Mouse (Mus musculus): ENCODE measurements at regions not wholly inside any gene's neighbourhood (a gene's known extent, or its start where the extent isn't known, plus 50 kb on each side); places are given as distances from the start of the nearest gene placed in this dataset.

DNA sequence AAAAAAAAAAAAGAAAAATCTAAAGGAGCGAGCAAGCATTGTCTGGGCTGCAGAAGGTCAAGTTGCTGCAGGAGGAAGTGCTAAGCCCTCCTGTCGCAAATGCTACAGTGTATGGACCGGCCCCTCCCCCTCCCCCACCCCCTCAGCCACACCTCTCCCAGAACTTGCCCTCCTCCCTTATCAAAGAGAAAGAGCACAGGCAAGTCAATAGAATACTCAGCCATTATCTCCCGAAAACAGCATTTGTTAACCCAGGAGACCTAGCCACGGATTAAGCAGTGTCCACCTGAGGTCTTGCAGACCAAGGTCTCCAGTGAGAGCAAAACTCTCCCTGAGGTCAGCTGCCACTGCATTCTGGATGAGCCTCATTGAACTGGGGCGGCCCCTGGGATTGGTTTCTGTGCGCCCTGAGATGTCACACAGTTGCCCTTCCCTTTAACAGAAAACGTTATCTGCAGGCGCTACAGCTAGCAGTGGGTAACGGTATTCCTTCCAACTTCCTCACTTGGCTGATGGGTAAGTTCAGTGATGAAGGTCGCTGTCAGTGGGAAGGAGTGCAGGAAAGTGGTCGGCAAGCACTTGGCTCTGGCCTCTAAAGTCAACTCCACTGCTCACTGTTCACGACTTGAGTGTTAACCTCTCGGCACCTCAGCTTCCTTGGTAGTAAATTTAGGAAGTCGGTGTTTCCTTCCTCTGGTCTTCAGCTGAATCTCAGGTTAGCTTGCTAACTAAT lies 68.0 kb upstream of the Bach2 start:
- peaks cover 16% of the 10 kb centered on the region for H3K4me1 ChIP-seq (ENCODE audit: control insufficient read depth, insufficient read depth, low read length)
- H3K27me3 ChIP-seq (ENCODE audit: control insufficient read depth, insufficient read depth, low read length) = no peaks in the 10 kb centered on the region
- no peak overlapping the region for H3K4me3 ChIP-seq (ENCODE audit: low read length)
- H3K9me3 ChIP-seq (ENCODE audit: control insufficient read depth, low read length) = peaks cover 3% of the 10 kb centered on the region; the same call in 1 of the 2 replicates
- no peak overlapping the region for H3K4me2 ChIP-seq (replicated peaks; ENCODE audit: low read depth, low read length)
- ATAC-seq (ENCODE audit: low FRiP score, low TSS enrichment) = no peak
- H3K36me3 ChIP-seq (ENCODE audit: control insufficient read depth, insufficient read depth, low read length) = no peaks in the 10 kb centered on the region
- H3K27ac ChIP-seq (ENCODE audit: low read depth, low read length) = no peak overlapping the region
- no peak overlapping the region for H3K9ac ChIP-seq (ENCODE audit: low read depth, low read length)
- WGBS = 35% methylated on average over 15 of the region's 15 CpGs

DNA sequence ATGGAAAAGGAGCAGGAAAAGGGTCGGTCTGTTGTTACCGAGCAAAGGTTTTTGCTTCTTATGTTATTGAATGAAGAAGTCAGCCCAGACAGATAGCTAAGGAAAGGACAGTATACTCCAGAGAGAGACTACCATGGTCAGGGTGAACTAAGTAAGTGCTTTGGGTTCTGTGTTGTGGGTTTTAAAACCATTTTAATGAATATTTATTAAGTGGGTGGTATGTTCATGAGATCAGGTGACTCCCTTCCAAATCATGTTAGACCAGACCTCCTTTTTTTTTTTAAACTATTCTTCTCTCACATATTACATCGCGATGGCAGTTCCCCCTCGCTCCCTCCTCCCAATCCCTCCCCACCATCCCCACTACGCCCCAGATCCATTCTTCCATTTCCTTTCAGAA lies 67.3 kb upstream of the Bach2 start:
- ATAC-seq (ENCODE audit: low FRiP score, low TSS enrichment) = no peak
- Histone ChIP-seq H3K4me3 (ENCODE audit: low read length) (no peak overlapping the region), H3K27me3 (ENCODE audit: control insufficient read depth, insufficient read depth, low read length) (no peaks in the 10 kb centered on the region), H3K4me2 (replicated peaks; ENCODE audit: low read depth, low read length) (no peak overlapping the region), H3K9ac (ENCODE audit: low read depth, low read length) (no peak overlapping the region), H3K36me3 (ENCODE audit: control insufficient read depth, insufficient read depth, low read length) (no peaks in the 10 kb centered on the region), H3K9me3 (ENCODE audit: control insufficient read depth, low read length) (peaks cover 3% of the 10 kb centered on the region; the same call in 1 of the 2 replicates), H3K27ac (ENCODE audit: low read depth, low read length) (no peak overlapping the region), H3K4me1 (ENCODE audit: control insufficient read depth, insufficient read depth, low read length) (peaks cover 16% of the 10 kb centered on the region)
- WGBS = 92% methylated on average over 6 of the region's 6 CpGs

DNA sequence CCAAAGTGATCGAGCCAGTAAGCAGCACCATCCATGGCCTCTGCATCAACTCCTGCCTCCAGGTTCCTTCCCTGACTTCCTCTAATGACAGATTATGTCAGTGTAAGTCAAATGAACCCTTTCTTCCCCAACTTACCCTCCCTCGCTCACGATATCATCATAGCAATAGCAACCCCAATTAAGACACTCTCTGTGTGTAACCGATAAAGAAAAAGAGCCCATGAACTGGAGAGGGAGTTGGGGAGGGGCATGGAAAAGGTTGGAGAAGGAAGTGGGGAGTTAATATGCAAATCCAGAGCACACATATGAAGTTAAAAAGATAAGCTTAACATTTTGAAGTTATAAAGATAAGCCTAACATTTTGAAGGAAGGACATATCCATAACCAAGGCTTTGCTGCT lies 65.6 kb upstream of the Bach2 start:
- no peak overlapping the region for H3K4me3 ChIP-seq (ENCODE audit: low read length)
- H3K9ac ChIP-seq (ENCODE audit: low read depth, low read length) = no peak overlapping the region
- no peak overlapping the region for H3K4me2 ChIP-seq (replicated peaks; ENCODE audit: low read depth, low read length)
- H3K9me3 ChIP-seq (ENCODE audit: control insufficient read depth, low read length) = peaks cover 3% of the 10 kb centered on the region; the same call in 1 of the 2 replicates
- no peaks in the 10 kb centered on the region for H3K36me3 ChIP-seq (ENCODE audit: control insufficient read depth, insufficient read depth, low read length)
- peaks cover 21% of the 10 kb centered on the region for H3K4me1 ChIP-seq (ENCODE audit: control insufficient read depth, insufficient read depth, low read length)
- H3K27me3 ChIP-seq (ENCODE audit: control insufficient read depth, insufficient read depth, low read length) = no peaks in the 10 kb centered on the region
- ATAC-seq (ENCODE audit: low FRiP score, low TSS enrichment) = no peak
- WGBS = 92% methylated on average over 4 of the region's 4 CpGs
- H3K27ac ChIP-seq (ENCODE audit: low read depth, low read length) = no peak overlapping the region

DNA sequence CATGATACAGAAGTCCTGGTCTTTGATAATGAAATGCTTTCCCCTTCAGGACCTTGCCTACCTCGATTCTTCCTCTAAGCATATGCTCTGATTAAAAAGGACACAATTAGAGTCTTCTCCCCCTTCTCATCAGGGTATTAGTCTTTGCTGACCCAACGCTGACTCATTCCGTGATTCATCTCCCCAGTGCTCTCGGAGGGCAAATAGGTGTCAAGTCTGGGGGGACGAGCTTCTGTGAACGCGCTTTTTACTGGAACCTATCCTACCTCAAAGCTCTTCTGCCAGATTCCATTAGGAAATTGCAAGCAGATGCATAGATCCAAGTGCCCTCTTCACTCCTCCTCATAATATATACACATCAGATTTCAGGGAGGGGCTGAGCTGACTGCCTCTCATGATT lies 63.8 kb upstream of the Bach2 start:
- no peak for ATAC-seq (ENCODE audit: low FRiP score, low TSS enrichment)
- Histone ChIP-seq H3K4me3 (ENCODE audit: low read length) (no peak overlapping the region), H3K36me3 (ENCODE audit: control insufficient read depth, insufficient read depth, low read length) (no peaks in the 10 kb centered on the region), H3K27ac (ENCODE audit: low read depth, low read length) (no peak overlapping the region), H3K9me3 (ENCODE audit: control insufficient read depth, low read length) (peaks cover 3% of the 10 kb centered on the region; the same call in 1 of the 2 replicates), H3K4me1 (ENCODE audit: control insufficient read depth, insufficient read depth, low read length) (peaks cover 20% of the 10 kb centered on the region), H3K4me2 (replicated peaks; ENCODE audit: low read depth, low read length) (no peak overlapping the region), H3K9ac (ENCODE audit: low read depth, low read length) (no peak overlapping the region), H3K27me3 (ENCODE audit: control insufficient read depth, insufficient read depth, low read length) (no peaks in the 10 kb centered on the region)
- 53% methylated on average over 7 of the region's 7 CpGs for WGBS

DNA sequence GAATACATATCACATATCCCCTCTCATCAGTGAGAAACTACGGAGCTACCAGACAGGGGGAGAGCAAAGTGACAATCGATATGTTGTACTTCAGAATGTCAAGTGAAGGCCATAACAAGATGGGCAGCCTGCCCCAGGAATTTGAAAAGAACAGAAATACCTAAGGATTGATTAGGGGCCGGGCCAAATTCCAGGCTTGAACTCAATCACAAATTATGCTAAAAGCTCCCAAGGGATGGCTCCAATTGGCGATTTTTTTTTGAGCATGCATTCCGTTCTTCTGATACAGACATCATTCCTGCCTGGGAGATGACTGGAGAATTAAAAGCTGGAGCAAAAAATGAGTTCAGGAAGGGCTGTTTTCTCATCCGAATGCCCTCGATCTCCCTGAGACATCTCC lies 63.4 kb upstream of the Bach2 start:
- H3K9ac ChIP-seq (ENCODE audit: low read depth, low read length) = no peak overlapping the region
- no peak overlapping the region for H3K27ac ChIP-seq (ENCODE audit: low read depth, low read length)
- H3K4me1 ChIP-seq (ENCODE audit: control insufficient read depth, insufficient read depth, low read length) = peaks cover 18% of the 10 kb centered on the region
- peaks cover 3% of the 10 kb centered on the region; the same call in 1 of the 2 replicates for H3K9me3 ChIP-seq (ENCODE audit: control insufficient read depth, low read length)
- H3K36me3 ChIP-seq (ENCODE audit: control insufficient read depth, insufficient read depth, low read length) = no peaks in the 10 kb centered on the region
- ATAC-seq (ENCODE audit: low FRiP score, low TSS enrichment) = no peak
- WGBS = 75% methylated on average over 7 of the region's 7 CpGs
- H3K27me3 ChIP-seq (ENCODE audit: control insufficient read depth, insufficient read depth, low read length) = no peaks in the 10 kb centered on the region
- no peak overlapping the region for H3K4me2 ChIP-seq (replicated peaks; ENCODE audit: low read depth, low read length)
- H3K4me3 ChIP-seq (ENCODE audit: low read length) = no peak overlapping the region

DNA sequence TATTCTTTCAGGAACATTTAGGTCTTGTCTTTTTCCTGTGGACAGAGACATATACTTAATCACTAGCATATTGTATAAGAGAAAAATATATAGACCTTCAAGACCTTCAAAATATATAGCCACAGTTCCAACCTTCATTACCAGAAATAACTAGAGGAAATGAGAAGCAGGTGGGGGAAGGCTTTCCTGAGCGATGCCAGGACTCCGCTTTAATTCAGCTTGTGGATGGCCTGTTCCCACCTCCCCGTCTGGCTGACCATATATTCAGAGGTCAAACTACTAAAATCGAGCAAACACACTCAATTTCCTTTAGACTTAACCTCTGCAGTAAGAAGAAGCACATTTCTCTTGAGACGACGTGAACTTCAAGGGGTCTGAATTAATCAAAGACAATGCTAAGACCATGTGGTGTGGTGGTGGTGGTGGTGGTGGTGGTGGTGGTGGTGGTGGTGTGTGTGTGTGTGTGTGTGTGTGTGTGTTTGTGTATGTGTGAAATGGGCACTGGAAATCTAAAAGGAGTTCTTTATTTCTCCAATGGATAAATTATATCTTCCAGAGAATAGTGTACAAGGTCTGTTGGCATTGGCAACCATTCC lies 62.7 kb upstream of the Bach2 start:
- Histone ChIP-seq H3K4me2 (replicated peaks; ENCODE audit: low read depth, low read length) (no peak overlapping the region), H3K9me3 (ENCODE audit: control insufficient read depth, low read length) (peaks cover 3% of the 10 kb centered on the region; the same call in 1 of the 2 replicates), H3K27me3 (ENCODE audit: control insufficient read depth, insufficient read depth, low read length) (no peaks in the 10 kb centered on the region), H3K36me3 (ENCODE audit: control insufficient read depth, insufficient read depth, low read length) (no peaks in the 10 kb centered on the region), H3K9ac (ENCODE audit: low read depth, low read length) (no peak overlapping the region), H3K27ac (ENCODE audit: low read depth, low read length) (no peak overlapping the region), H3K4me1 (ENCODE audit: control insufficient read depth, insufficient read depth, low read length) (peaks cover 15% of the 10 kb centered on the region), H3K4me3 (ENCODE audit: low read length) (no peak overlapping the region)
- ATAC-seq (ENCODE audit: low FRiP score, low TSS enrichment) = no peak
- WGBS = 31% methylated on average over 6 of the region's 6 CpGs

DNA sequence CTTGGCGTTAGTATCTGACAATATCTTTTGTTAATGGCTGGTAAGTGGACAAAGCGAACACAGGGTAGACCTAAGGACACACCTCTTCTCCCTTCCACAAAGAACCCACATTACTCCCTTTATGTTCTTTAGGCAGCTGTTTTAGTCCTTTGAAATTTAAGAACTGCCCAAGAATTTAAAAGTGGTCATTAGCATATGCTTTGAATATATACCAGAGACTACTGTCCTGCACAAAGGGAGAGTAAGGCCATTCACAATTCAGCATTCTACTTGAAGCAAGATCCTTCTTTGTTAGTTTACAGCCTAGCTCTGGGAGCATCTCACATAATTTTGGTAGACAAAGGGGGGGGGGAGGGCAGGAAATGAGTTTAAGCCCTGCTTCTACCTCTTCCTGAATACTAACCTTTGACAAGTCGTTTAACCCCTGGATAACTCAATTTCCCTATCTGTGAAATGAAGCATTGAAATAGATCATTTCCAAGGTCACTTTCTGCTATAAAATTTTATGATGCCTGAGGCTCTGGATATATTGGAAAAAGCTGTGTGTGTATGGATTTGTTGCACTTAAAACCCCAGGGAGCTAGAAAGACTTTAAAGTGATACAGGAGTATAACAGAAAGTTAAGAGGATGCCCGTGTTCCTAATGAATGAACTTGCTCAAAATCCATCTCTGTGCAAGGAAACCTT lies 62.0 kb upstream of the Bach2 start:
- peaks cover 15% of the 10 kb centered on the region for H3K4me1 ChIP-seq (ENCODE audit: control insufficient read depth, insufficient read depth, low read length)
- H3K9me3 ChIP-seq (ENCODE audit: control insufficient read depth, low read length) = no peaks in the 10 kb centered on the region
- H3K4me3 ChIP-seq (ENCODE audit: low read length) = no peak overlapping the region
- no peaks in the 10 kb centered on the region for H3K36me3 ChIP-seq (ENCODE audit: control insufficient read depth, insufficient read depth, low read length)
- H3K27me3 ChIP-seq (ENCODE audit: control insufficient read depth, insufficient read depth, low read length) = no peaks in the 10 kb centered on the region
- no peak overlapping the region for H3K9ac ChIP-seq (ENCODE audit: low read depth, low read length)
- 33% methylated on average over 4 of the region's 4 CpGs for WGBS
- peak overlapping the region; percentile 44; the same call in 1 of the 2 replicates for H3K27ac ChIP-seq (ENCODE audit: low read depth, low read length)
- H3K4me2 ChIP-seq (replicated peaks; ENCODE audit: low read depth, low read length) = no peak overlapping the region
- ATAC-seq (ENCODE audit: low FRiP score, low TSS enrichment) = peak; percentile 37

DNA sequence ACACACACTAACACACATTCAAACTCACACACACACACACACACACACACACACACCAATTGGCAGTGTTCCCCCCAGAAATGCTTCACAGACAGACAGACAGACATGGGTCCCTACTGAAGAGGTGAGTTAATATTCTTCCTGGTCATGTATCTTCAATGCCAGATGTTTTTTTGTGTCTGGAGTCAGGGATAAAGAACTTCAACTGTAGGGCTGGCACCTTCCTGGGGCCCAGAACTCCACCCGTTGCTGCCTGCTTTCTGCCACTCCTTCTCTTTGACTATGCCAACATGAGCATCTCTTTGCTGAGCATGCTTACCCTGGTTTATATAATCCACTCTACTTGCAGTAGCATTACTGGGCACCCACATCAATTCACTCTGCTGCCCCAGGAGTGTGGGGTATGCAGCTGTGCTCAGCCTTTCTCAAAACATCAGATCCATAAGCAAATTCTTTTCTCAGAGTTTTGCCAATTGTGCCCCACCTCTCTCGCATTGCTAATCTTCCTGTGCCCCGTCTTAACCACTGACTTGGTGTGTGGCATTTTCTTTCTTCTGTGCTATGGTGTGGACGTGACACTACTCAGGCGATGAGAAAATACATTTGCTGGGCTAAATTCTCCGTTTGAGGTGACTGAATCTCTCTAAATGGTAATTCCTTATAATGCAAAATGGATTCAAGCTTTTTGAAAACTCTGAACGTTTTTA lies 60.5 kb upstream of the Bach2 start:
- WGBS = 83% methylated on average over 7 of the region's 7 CpGs
- Histone ChIP-seq H3K9me3 (ENCODE audit: control insufficient read depth, low read length) (no peaks in the 10 kb centered on the region), H3K27ac (ENCODE audit: low read depth, low read length) (no peak overlapping the region), H3K9ac (ENCODE audit: low read depth, low read length) (no peak overlapping the region), H3K36me3 (ENCODE audit: control insufficient read depth, insufficient read depth, low read length) (no peaks in the 10 kb centered on the region), H3K4me1 (ENCODE audit: control insufficient read depth, insufficient read depth, low read length) (peaks cover 15% of the 10 kb centered on the region), H3K27me3 (ENCODE audit: control insufficient read depth, insufficient read depth, low read length) (no peaks in the 10 kb centered on the region), H3K4me2 (replicated peaks; ENCODE audit: low read depth, low read length) (no peak overlapping the region), H3K4me3 (ENCODE audit: low read length) (no peak overlapping the region)
- no peak for ATAC-seq (ENCODE audit: low FRiP score, low TSS enrichment)

All from kidney, embryonic 14.5 days (tissue).